Mouse (Mus musculus) stomach, postnatal 0 days (tissue): ENCODE data around the gene Tmem39b. TPM values are rescaled to one million over a fixed set of nuclear protein-coding genes. Genes with fewer than 3 reads are reported as not detected.
"Not testable (repeated sequence)": the region's sequence is repeated elsewhere in the genome, so short reads cannot be mapped to it uniquely, and the experiment has no call there.

Experiments used
- ATAC-seq: fragments of 200-750 bp; cut with Nextera tagmentation; 2 replicates; pipeline ENCODE4 v1.8.0; 2017; ENCODE audit not compliant: low FRiP score, low TSS enrichment
- DNase-seq: peaks from one replicate; pipeline ENCODE4 v3.0.0-alpha.2; 2016; ENCODE audit warnings: low spot score
- H3K27ac ChIP-seq: fragments of 300-500 bp; sonication (generic); replicated peaks from 2 replicates; pipeline ENCODE4 v1.5.1; 2014; ENCODE audit warnings: mild to moderate bottlenecking, control low read depth
- H3K27me3 ChIP-seq: fragments of 300-500 bp; sonication (generic); 2 replicates; pipeline ENCODE4 v1.6.1; 2014; ENCODE audit warnings: low read length; ENCODE audit not compliant: control insufficient read depth, insufficient read depth
- H3K36me3 ChIP-seq: fragments of 300-500 bp; sonication (generic); 2 replicates; pipeline ENCODE4 v1.6.1; 2014; ENCODE audit warnings: low read length, mixed read lengths; ENCODE audit not compliant: control insufficient read depth, insufficient read depth
- H3K4me1 ChIP-seq: fragments of 300-500 bp; sonication (generic); replicated peaks from 2 replicates; pipeline ENCODE4 v1.6.1; 2014; ENCODE audit warnings: antibody characterized with exemption; ENCODE audit not compliant: control insufficient read depth, insufficient read depth
- H3K4me2 ChIP-seq: fragments of 300-500 bp; sonication (generic); replicated peaks from 2 replicates; pipeline ENCODE4 v1.6.1; 2014; ENCODE audit warnings: low read depth, mild to moderate bottlenecking, control low read depth, moderate library complexity
- H3K4me3 ChIP-seq: fragments of 300-500 bp; sonication (generic); 2 replicates; pipeline ENCODE4 v1.5.1; 2014; ENCODE audit warnings: low read depth, low read length, control low read depth
- H3K9ac ChIP-seq: fragments of 300-500 bp; sonication (generic); 2 replicates; pipeline ENCODE4 v1.6.1; 2014; ENCODE audit warnings: mild to moderate bottlenecking, low read length, control low read depth, mixed read lengths
- H3K9me3 ChIP-seq: fragments of 300-500 bp; sonication (generic); 2 replicates; pipeline ENCODE4 v1.6.1; 2016; ENCODE audit warnings: low read length; ENCODE audit not compliant: control insufficient read depth
- CTCF ChIP-seq: IDR thresholded peaks from 2 replicates; pipeline ENCODE4 v1.5.1; 2016; ENCODE audit warnings: antibody characterized with exemption, low read depth, mild to moderate bottlenecking, moderate library complexity
- EP300 ChIP-seq: optimal IDR thresholded peaks from 2 replicates; pipeline ENCODE3; 2016; ENCODE audit warnings: antibody characterized with exemption
- WGBS: fragments of 180-500 bp; shearing (Covaris S2); extraction: QIAGEN DNeasy Blood & Tissue Kit; methylation state at CpG from one replicate; pipeline ENCODE4 v1.1.7; 2014; 5-methylcytosine and 5-hydroxymethylcytosine counted together
- polyA plus RNA-seq: library from polyadenylated mRNA; unstranded; fragments of >200 nt; fragmentation: Nextera tagmentation; extraction: Ambion mirVana; gene quantifications from 2 replicates; pipeline ENCODE4 v1.2.1, GENCODE M21; 2015

Tmem39b gene
- polyA plus RNA-seq, 1 experiment from 2014 or later: 4.5 TPM

DNA sequence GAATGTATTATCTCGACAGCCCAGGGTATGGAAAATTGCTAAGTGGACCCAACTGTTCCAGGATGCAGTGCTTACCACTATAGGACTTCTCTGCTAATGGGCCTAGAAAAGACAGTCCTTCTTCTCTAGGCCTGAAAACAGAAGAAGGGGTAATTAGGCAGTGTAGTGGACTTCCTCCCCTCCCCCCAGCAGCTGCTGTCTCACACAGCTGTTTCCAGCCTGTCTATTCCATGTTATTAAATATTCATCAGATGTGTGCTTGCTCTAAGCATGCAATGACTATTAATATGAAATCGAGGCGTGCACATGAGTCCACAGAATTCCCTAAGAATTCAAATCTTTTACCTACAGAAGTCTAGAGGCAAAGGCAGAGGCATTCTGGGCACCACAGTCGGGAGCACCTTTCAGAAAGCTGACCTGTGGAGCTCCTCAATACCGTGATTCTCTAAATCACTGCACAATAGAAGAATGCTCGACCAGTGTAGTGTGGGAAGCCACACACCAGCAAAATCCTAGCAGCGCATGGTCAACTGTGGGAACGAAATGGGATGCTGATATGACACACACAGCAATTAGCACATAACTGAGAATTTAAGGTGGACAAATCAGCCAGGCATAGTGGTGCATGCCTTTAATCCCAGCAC is 13.0 kb upstream of the Tmem39b start:
- Histone ChIP-seq H3K36me3 (peaks cover 20% of the 10 kb centered on the region; the same call in 1 of the 2 replicates), H3K4me3 (no peak overlapping the region), H3K9me3 (no peaks in the 10 kb centered on the region), H3K4me1 (no peaks in the 10 kb centered on the region), H3K9ac (no peak overlapping the region), H3K4me2 (no peak overlapping the region), H3K27ac (no peak overlapping the region), H3K27me3 (no peaks in the 10 kb centered on the region)
- 77% methylated on average over 8 of the region's 8 CpGs for WGBS
- TF ChIP-seq EP300 (no peak), CTCF (no peak)
- ATAC-seq: no peak
- DNase-seq: no peak

DNA sequence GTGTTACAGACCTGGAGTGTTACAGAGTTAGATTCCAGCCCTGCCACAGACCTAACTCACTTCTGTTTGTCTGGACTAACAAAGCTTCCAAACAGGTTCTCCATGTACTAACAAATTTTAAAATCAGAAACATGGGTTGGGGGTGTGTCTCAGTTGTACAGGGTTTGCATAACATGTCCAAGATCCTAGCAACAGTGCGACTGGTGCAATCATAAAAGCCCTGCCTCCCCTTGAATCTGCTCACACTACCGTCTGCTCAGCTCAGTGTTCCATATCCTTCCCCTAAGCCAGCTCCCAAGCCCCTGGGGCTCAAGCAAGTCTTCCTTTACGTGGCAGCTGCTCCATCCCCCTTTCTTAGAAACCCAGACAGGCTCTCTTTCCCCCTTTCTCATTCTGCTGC is 10.1 kb upstream of the Tmem39b start:
- H3K4me1 ChIP-seq: no peaks in the 10 kb centered on the region
- DNase-seq (no peak), ATAC-seq (no peak)
- peaks cover 19% of the 10 kb centered on the region; the same call in 1 of the 2 replicates for H3K36me3 ChIP-seq
- H3K27me3 ChIP-seq: no peaks in the 10 kb centered on the region
- H3K27ac ChIP-seq: no peak overlapping the region
- WGBS: 57% methylated on average over 3 of the region's 3 CpGs
- TF ChIP-seq CTCF: no peak
- TF ChIP-seq EP300: no peak
- H3K4me3 ChIP-seq: no peak overlapping the region
- H3K9ac ChIP-seq: no peak overlapping the region
- H3K9me3 ChIP-seq: no peaks in the 10 kb centered on the region
- no peak overlapping the region for H3K4me2 ChIP-seq

DNA sequence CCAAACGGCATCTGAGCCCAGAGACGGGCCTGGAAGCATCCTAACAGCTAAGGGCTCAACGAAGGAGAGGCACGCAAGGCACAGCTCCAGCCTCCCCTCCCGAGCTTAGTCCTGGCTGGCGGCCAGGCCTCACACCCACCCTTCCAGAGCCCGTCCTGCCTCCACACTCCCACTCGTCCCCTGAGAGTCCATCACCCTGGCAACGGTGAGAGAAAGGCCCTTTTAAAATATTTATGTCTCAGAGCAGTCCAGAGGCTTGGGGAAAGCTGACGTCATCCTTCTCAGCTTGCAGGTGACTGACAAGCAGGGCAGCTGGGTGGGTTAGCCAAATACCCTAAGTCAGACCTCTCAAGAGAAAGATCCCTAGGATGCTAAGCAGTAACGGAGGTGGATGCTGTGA is 5.8 kb upstream of the Tmem39b start:
- ATAC-seq (peak; percentile 77), DNase-seq (peak; percentile 56)
- Histone ChIP-seq H3K4me2 (peak overlapping the region; percentile 8; the same call in 1 of the 2 replicates), H3K9ac (no peak overlapping the region), H3K36me3 (0 out of 2 replicates have a peak, but pooled peaks cover 3% of the 10 kb centered on the region), H3K4me1 (no peaks in the 10 kb centered on the region), H3K9me3 (no peaks in the 10 kb centered on the region), H3K27me3 (no peaks in the 10 kb centered on the region), H3K4me3 (no peak overlapping the region), H3K27ac (peak overlapping the region; percentile 63)
- no peak for TF ChIP-seq EP300
- no peak for TF ChIP-seq CTCF
- WGBS: 18% methylated on average over 11 of the region's 11 CpGs

DNA sequence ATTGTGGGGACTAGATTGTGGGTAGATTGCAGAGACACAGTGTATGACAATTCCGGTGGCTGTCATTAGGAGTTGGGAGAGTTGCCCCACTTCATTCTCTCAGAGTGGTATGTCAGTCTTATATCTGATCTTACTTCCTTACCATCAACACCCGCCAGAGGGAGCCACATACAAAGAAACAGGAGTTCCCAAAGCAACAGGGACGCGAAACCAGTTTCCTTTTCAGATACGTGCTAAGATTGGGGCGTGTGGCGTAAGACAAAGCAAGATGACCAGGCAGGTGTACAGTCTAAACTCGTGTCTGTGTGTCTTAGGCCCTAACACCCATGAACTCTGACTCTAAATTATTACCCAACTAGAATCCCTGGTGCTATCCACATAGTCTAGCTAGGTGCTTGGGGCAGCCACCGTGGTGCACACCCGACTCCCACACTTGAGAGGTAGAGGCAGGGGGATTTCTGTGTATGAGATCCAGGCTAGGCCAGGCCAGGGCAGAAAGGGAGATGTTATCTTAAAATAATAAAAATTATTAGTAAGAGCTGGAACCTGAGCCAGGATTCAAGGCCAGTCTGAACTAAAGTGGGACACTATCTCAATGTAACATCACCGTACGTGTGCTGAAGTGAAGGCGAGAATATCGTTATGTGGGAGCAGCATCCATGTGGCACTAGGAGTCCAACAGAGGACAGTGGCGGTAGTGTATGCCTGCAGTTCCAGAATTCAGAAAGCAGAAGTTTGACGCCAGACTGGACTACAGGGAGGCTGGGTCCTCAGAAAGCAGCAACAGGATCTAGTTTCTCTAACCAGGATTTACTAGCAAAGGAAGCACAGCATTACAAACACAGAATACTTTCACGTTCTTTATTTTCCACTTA is 5.1 kb upstream of the Tmem39b start:
- Histone ChIP-seq H3K27me3 (no peaks in the 10 kb centered on the region), H3K36me3 (0 out of 2 replicates have a peak, but pooled peaks cover 1% of the 10 kb centered on the region), H3K4me3 (no peak overlapping the region), H3K9ac (no peak overlapping the region), H3K9me3 (no peaks in the 10 kb centered on the region), H3K27ac (peak overlapping the region; percentile 63), H3K4me1 (no peaks in the 10 kb centered on the region; the same call in 1 of the 2 replicates), H3K4me2 (peak overlapping the region; percentile 39)
- 36% methylated on average over 17 of the region's 17 CpGs for WGBS
- DNase-seq (peak; percentile 87), ATAC-seq (peak; percentile 63)
- TF ChIP-seq CTCF (peak; percentile 95), EP300 (no peak)

DNA sequence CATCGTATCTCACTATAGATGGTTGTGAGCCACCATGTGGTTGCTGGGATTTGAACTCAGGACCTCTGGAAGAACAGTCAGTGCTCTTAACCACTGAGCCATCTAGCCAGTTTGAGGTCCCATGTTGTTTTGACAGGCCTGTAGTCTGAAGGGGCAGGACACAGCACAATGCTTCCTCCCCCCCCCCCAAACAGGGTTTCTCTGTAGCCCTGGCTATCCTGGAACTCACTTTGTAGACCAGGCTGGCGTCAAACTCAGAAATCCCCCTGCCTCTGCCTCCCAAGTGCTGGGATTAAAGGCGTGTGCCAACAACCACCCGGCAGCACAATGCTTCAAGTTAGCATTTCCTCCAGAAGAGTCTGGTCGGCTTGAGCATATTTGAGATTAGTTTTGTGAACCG is 4.0 kb upstream of the Tmem39b start:
- not testable (repeated sequence) for ATAC-seq

DNA sequence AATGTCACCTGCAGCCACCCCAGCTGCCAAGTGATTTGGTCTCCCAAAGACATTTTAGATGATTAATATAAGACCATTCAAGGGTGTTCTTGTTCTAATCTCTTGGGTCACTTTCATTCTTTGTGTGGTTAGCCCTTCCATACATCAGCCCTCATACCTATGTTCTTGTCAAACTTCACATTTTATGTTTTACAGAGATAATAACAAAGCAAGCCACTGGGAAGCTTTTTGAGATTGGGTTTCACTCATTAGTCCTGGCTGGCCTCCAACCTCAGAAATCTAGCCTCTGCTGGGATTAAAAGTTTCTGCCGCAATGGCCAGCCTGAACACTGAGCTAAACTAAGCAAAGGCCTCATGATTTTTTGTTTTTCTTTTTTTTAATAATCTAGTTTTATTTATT is 3.6 kb upstream of the Tmem39b start:
- no peaks in the 10 kb centered on the region for H3K27me3 ChIP-seq
- no peak for TF ChIP-seq CTCF
- no peak for TF ChIP-seq EP300
- no peak overlapping the region for H3K9ac ChIP-seq
- H3K27ac ChIP-seq: no peak overlapping the region
- no peak overlapping the region for H3K4me3 ChIP-seq
- H3K4me2 ChIP-seq: no peak overlapping the region
- DNase-seq (no peak), ATAC-seq (no peak)
- 33% methylated on average over 1 of the region's 1 CpGs for WGBS
- H3K36me3 ChIP-seq: no peaks in the 10 kb centered on the region
- H3K9me3 ChIP-seq: no peaks in the 10 kb centered on the region
- H3K4me1 ChIP-seq: no peaks in the 10 kb centered on the region; the same call in 1 of the 2 replicates

More for the DNA sequence above, 4.0 kb upstream of the Tmem39b start:
- WGBS: 78% methylated on average over 6 of the region's 6 CpGs
- DNase-seq, H3K4me2 ChIP-seq, H3K4me1 ChIP-seq, H3K4me3 ChIP-seq, H3K9ac ChIP-seq, H3K27ac ChIP-seq, H3K27me3 ChIP-seq, H3K9me3 ChIP-seq, H3K36me3 ChIP-seq: not testable (repeated sequence)
